Mouse (Mus musculus): ENCODE results near the gene Gm11214. TPM values are rescaled to one million over a fixed set of nuclear protein-coding genes. Genes with fewer than 3 reads are reported as not detected.

Gm11214 gene
- polyA plus RNA-seq, 1 experiment from 2014 or later: not detected

DNA sequence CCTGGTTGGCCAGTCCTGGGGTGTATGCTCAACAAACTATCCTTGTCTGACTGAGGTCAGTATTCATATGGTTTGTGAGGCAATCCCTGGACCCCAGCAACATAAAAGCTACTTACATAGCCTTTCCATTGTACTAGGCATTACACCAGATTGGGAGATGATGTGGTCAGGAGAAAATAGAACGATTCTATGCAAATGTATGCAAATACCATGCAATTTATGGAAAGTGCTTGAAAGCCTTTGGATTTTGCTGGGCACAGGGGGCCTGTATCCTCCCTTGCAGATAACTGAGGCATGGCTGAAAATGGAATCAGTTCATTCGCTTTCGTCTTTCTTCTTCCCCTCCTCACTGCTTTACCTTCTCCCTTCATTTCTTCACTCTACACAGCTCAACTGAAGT, 18.4 kb upstream of the Gm11214 start:
- 84% methylated on average over 3 of the region's 3 CpGs for WGBS
- no peak overlapping the region for H3K4me3 ChIP-seq (ENCODE audit: low read depth, low read length)
- H3K9ac ChIP-seq (ENCODE audit: low read depth, low read length): no peak overlapping the region
- H3K27me3 ChIP-seq (replicated peaks; ENCODE audit: control insufficient read depth, insufficient read depth, low read length): no peaks in the 10 kb centered on the region
- DNase-seq (ENCODE audit: low spot score): no peak
- no peak overlapping the region for H3K27ac ChIP-seq (replicated peaks; ENCODE audit: low read depth, low read length)
- H3K9me3 ChIP-seq (ENCODE audit: control insufficient read depth, low read length): no peaks in the 10 kb centered on the region
- H3K36me3 ChIP-seq (ENCODE audit: control insufficient read depth, insufficient read depth, low read length): no peaks in the 10 kb centered on the region
- ATAC-seq (ENCODE audit: low read depth): no peak
- no peaks in the 10 kb centered on the region for H3K4me1 ChIP-seq (ENCODE audit: control insufficient read depth, insufficient read depth, low read length)
- no peak overlapping the region for H3K4me2 ChIP-seq (ENCODE audit: low read depth, low read length)

DNA sequence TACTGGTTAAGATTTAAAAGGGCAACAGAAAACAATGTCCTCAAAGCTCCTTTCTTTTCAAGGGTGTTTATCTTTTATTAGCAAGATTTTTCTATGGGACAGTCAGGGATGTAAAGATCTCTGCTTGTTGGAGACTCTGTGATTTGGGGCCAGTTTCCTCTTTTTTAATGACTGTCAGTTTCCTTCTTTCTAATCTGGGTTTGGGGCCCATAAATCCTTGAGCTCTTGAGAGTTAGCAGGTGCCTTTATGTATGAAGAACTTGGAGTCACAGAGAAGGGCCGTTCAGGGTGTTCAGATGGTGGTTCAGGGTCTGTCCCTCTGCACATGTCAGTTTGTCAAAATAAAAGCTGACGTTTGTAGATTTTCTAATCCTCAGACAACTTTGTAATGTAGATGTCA, 11.9 kb upstream of the Gm11214 start:
- Histone ChIP-seq H3K9me3 (ENCODE audit: control insufficient read depth, low read length) (no peaks in the 10 kb centered on the region), H3K4me2 (ENCODE audit: low read depth, low read length) (no peak overlapping the region), H3K27me3 (replicated peaks; ENCODE audit: control insufficient read depth, insufficient read depth, low read length) (no peaks in the 10 kb centered on the region), H3K36me3 (ENCODE audit: control insufficient read depth, insufficient read depth, low read length) (no peaks in the 10 kb centered on the region), H3K9ac (ENCODE audit: low read depth, low read length) (no peak overlapping the region), H3K4me3 (ENCODE audit: low read depth, low read length) (no peak overlapping the region), H3K4me1 (ENCODE audit: control insufficient read depth, insufficient read depth, low read length) (no peaks in the 10 kb centered on the region), H3K27ac (replicated peaks; ENCODE audit: low read depth, low read length) (no peak overlapping the region)
- DNase-seq (ENCODE audit: low spot score) (no peak), ATAC-seq (ENCODE audit: low read depth) (no peak)
- WGBS: 65% methylated on average over 2 of the region's 2 CpGs

- Histone ChIP-seq H3K27me3 (replicated peaks; ENCODE audit: control insufficient read depth, insufficient read depth, low read length) (no peaks in the 10 kb centered on the region), H3K4me3 (ENCODE audit: low read depth, low read length) (no peak overlapping the region), H3K9ac (ENCODE audit: low read depth, low read length) (no peak overlapping the region), H3K4me2 (ENCODE audit: low read depth, low read length) (no peak overlapping the region), H3K27ac (replicated peaks; ENCODE audit: low read depth, low read length) (no peak overlapping the region), H3K9me3 (ENCODE audit: control insufficient read depth, low read length) (no peaks in the 10 kb centered on the region), H3K36me3 (ENCODE audit: control insufficient read depth, insufficient read depth, low read length) (no peaks in the 10 kb centered on the region), H3K4me1 (ENCODE audit: control insufficient read depth, insufficient read depth, low read length) (no peaks in the 10 kb centered on the region)
- ATAC-seq (ENCODE audit: low read depth) (no peak), DNase-seq (ENCODE audit: low spot score) (peak; percentile 79)
- 51% methylated on average over 4 of the region's 4 CpGs for WGBS
Observed at GRCm38 (mm10) chr4:63668255-63668654, 5.1 kb upstream of the Gm11214 start.

GRCm38 (mm10) chr4:63665738-63666137, 2.6 kb upstream of the Gm11214 start:
- no peaks in the 10 kb centered on the region for H3K9me3 ChIP-seq (ENCODE audit: control insufficient read depth, low read length)
- WGBS: 84% methylated on average over 7 of the region's 7 CpGs
- H3K9ac ChIP-seq (ENCODE audit: low read depth, low read length): no peak overlapping the region
- ATAC-seq (ENCODE audit: low read depth): no peak
- no peaks in the 10 kb centered on the region for H3K27me3 ChIP-seq (replicated peaks; ENCODE audit: control insufficient read depth, insufficient read depth, low read length)
- no peak for DNase-seq (ENCODE audit: low spot score)
- no peaks in the 10 kb centered on the region for H3K4me1 ChIP-seq (ENCODE audit: control insufficient read depth, insufficient read depth, low read length)
- no peak overlapping the region for H3K4me3 ChIP-seq (ENCODE audit: low read depth, low read length)
- no peak overlapping the region for H3K27ac ChIP-seq (replicated peaks; ENCODE audit: low read depth, low read length)
- H3K4me2 ChIP-seq (ENCODE audit: low read depth, low read length): no peak overlapping the region
- H3K36me3 ChIP-seq (ENCODE audit: control insufficient read depth, insufficient read depth, low read length): no peaks in the 10 kb centered on the region

- H3K27me3 ChIP-seq (replicated peaks; ENCODE audit: control insufficient read depth, insufficient read depth, low read length): no peaks in the 10 kb centered on the region
- 73% methylated on average over 1 of the region's 1 CpGs for WGBS
Observed at GRCm38 (mm10) chr4:63661857-63662256, 1.3 kb downstream of the Gm11214 start.

GRCm38 (mm10) chr4:63661426-63661825, 1.8 kb downstream of the Gm11214 start:
- H3K36me3 ChIP-seq (ENCODE audit: control insufficient read depth, insufficient read depth, low read length): no peaks in the 10 kb centered on the region
- 82% methylated on average over 1 of the region's 1 CpGs for WGBS

More at GRCm38 (mm10) chr4:63661857-63662256, 1.3 kb downstream of the Gm11214 start:
- no peaks in the 10 kb centered on the region for H3K4me1 ChIP-seq (ENCODE audit: control insufficient read depth, insufficient read depth, low read length)
- no peaks in the 10 kb centered on the region for H3K9me3 ChIP-seq (ENCODE audit: control insufficient read depth, low read length)
- ATAC-seq (ENCODE audit: low read depth) (no peak), DNase-seq (ENCODE audit: low spot score) (no peak)
- no peaks in the 10 kb centered on the region for H3K36me3 ChIP-seq (ENCODE audit: control insufficient read depth, insufficient read depth, low read length)
- H3K4me2 ChIP-seq (ENCODE audit: low read depth, low read length): no peak overlapping the region
- H3K9ac ChIP-seq (ENCODE audit: low read depth, low read length): no peak overlapping the region
- H3K4me3 ChIP-seq (ENCODE audit: low read depth, low read length): no peak overlapping the region
- H3K27ac ChIP-seq (replicated peaks; ENCODE audit: low read depth, low read length): no peak overlapping the region

DNA sequence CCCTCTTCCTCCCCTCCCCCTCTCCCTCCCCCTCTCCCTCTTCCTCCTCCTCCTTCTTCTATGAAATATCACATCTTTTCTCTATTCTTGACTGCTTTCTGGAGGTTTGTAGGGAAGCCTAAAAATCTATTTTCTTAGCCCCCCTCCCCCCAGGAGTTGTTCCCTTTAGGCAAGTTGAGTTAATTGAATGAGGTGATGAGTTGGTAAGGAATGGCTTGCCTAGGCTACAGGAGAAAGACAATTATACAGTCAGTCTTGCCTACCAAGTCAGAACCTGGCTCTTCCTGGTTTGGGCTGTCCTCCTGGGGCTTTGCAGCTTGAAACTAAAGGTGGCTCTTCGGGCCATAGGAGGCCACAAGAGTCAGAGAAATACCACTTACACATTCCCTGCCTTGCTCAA, 3.4 kb downstream of the Gm11214 start:
- ATAC-seq (ENCODE audit: low read depth) (no peak), DNase-seq (ENCODE audit: low spot score) (no peak)
- Histone ChIP-seq H3K4me1 (ENCODE audit: control insufficient read depth, insufficient read depth, low read length) (no peaks in the 10 kb centered on the region), H3K4me2 (ENCODE audit: low read depth, low read length) (no peak overlapping the region), H3K4me3 (ENCODE audit: low read depth, low read length) (no peak overlapping the region), H3K36me3 (ENCODE audit: control insufficient read depth, insufficient read depth, low read length) (no peaks in the 10 kb centered on the region), H3K27ac (replicated peaks; ENCODE audit: low read depth, low read length) (no peak overlapping the region), H3K9ac (ENCODE audit: low read depth, low read length) (no peak overlapping the region), H3K9me3 (ENCODE audit: control insufficient read depth, low read length) (no peaks in the 10 kb centered on the region), H3K27me3 (replicated peaks; ENCODE audit: control insufficient read depth, insufficient read depth, low read length) (no peaks in the 10 kb centered on the region)
- WGBS: 88% methylated on average over 1 of the region's 1 CpGs

More at GRCm38 (mm10) chr4:63661426-63661825, 1.8 kb downstream of the Gm11214 start:
- ATAC-seq (ENCODE audit: low read depth): no peak
- Histone ChIP-seq H3K4me3 (ENCODE audit: low read depth, low read length) (no peak overlapping the region), H3K27ac (replicated peaks; ENCODE audit: low read depth, low read length) (no peak overlapping the region), H3K9me3 (ENCODE audit: control insufficient read depth, low read length) (no peaks in the 10 kb centered on the region), H3K4me1 (ENCODE audit: control insufficient read depth, insufficient read depth, low read length) (no peaks in the 10 kb centered on the region), H3K4me2 (ENCODE audit: low read depth, low read length) (no peak overlapping the region), H3K9ac (ENCODE audit: low read depth, low read length) (no peak overlapping the region), H3K27me3 (replicated peaks; ENCODE audit: control insufficient read depth, insufficient read depth, low read length) (no peaks in the 10 kb centered on the region)
- peak; percentile 39 for DNase-seq (ENCODE audit: low spot score)

- DNase-seq (ENCODE audit: low spot score): no peak
- H3K4me2 ChIP-seq (ENCODE audit: low read depth, low read length): no peak overlapping the region
- H3K27me3 ChIP-seq (replicated peaks; ENCODE audit: control insufficient read depth, insufficient read depth, low read length): no peaks in the 10 kb centered on the region
- no peaks in the 10 kb centered on the region for H3K4me1 ChIP-seq (ENCODE audit: control insufficient read depth, insufficient read depth, low read length)
- no peak for ATAC-seq (ENCODE audit: low read depth)
- H3K36me3 ChIP-seq (ENCODE audit: control insufficient read depth, insufficient read depth, low read length): no peaks in the 10 kb centered on the region
- no peak overlapping the region for H3K27ac ChIP-seq (replicated peaks; ENCODE audit: low read depth, low read length)
- WGBS: 38% methylated on average over 4 of the region's 4 CpGs
- no peak overlapping the region for H3K9ac ChIP-seq (ENCODE audit: low read depth, low read length)
- no peak overlapping the region for H3K4me3 ChIP-seq (ENCODE audit: low read depth, low read length)
- H3K9me3 ChIP-seq (ENCODE audit: control insufficient read depth, low read length): no peaks in the 10 kb centered on the region
Observed at GRCm38 (mm10) chr4:63659086-63659485, 4.1 kb downstream of the Gm11214 start.

DNA sequence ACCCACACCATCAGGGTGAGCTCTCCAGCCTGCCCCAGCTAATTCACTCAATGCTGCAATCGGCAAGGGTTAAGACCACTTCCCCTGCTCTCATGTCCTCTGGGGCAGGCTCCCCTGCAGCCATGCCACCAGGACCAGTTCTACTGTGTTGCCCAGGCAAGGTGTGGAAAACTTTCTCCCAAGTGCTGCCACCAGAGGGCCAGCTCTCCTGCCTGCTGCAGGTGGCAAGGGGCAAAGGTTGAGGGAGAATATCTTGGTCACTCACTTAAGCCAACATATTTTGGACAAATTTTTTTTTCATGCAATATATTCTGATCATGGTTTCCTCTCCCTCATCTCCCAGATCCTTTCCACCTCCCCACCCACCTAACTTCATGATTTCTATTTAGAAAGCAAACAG, 8.8 kb downstream of the Gm11214 start:
- Histone ChIP-seq H3K27me3 (replicated peaks; ENCODE audit: control insufficient read depth, insufficient read depth, low read length) (no peaks in the 10 kb centered on the region), H3K9me3 (ENCODE audit: control insufficient read depth, low read length) (no peaks in the 10 kb centered on the region), H3K4me2 (ENCODE audit: low read depth, low read length) (no peak overlapping the region), H3K9ac (ENCODE audit: low read depth, low read length) (no peak overlapping the region), H3K27ac (replicated peaks; ENCODE audit: low read depth, low read length) (no peak overlapping the region), H3K4me1 (ENCODE audit: control insufficient read depth, insufficient read depth, low read length) (no peaks in the 10 kb centered on the region), H3K36me3 (ENCODE audit: control insufficient read depth, insufficient read depth, low read length) (no peaks in the 10 kb centered on the region), H3K4me3 (ENCODE audit: low read depth, low read length) (no peak overlapping the region)
- 60% methylated on average over 1 of the region's 1 CpGs for WGBS
- DNase-seq (ENCODE audit: low spot score) (no peak), ATAC-seq (ENCODE audit: low read depth) (no peak)
